Mouse (Mus musculus) forebrain, embryonic 14.5 days (tissue): ENCODE data around the gene Topbp1. TPM values are rescaled to one million over a fixed set of nuclear protein-coding genes. Genes with fewer than 3 reads are reported as not detected.

Source experiments
- ATAC-seq: fragments of 200-750 bp; cut with Nextera tagmentation; 2 replicates; pipeline ENCODE4 v1.8.0; 2017; ENCODE audit warnings: mild to moderate bottlenecking, moderate library complexity
- DNase-seq: peaks from one replicate; pipeline ENCODE4 v3.0.0-alpha.2; 2015; ENCODE audit warnings: low spot score
- H3K27ac ChIP-seq: fragments of 300-500 bp; sonication (generic); 2 replicates; pipeline ENCODE4 v1.5.1; 2014; ENCODE audit warnings: low read depth, mild to moderate bottlenecking, control low read depth, low read length, moderate library complexity
- H3K27me3 ChIP-seq: fragments of 300-500 bp; sonication (generic); replicated peaks from 2 replicates; pipeline ENCODE4 v1.6.1; 2014; ENCODE audit warnings: low read length, control low read depth, mixed read lengths; ENCODE audit not compliant: control insufficient read depth, insufficient read depth
- H3K36me3 ChIP-seq: fragments of 300-500 bp; sonication (generic); 2 replicates; pipeline ENCODE4 v1.6.1; 2014; ENCODE audit warnings: low read length, control low read depth; ENCODE audit not compliant: control insufficient read depth, insufficient read depth
- H3K4me1 ChIP-seq: fragments of 300-500 bp; sonication (generic); 2 replicates; pipeline ENCODE4 v1.6.1; 2014; ENCODE audit warnings: antibody characterized with exemption, low read length, control low read depth; ENCODE audit not compliant: control insufficient read depth, insufficient read depth
- H3K4me2 ChIP-seq: fragments of 300-500 bp; sonication (generic); 2 replicates; pipeline ENCODE4 v1.6.1; 2014; ENCODE audit warnings: mild to moderate bottlenecking, control low read depth, low read length
- H3K4me3 ChIP-seq: fragments of 300-500 bp; sonication (generic); 2 replicates; pipeline ENCODE4 v1.5.1; 2014; ENCODE audit warnings: low read depth, low read length, control low read depth
- H3K9ac ChIP-seq: fragments of 300-500 bp; sonication (generic); 2 replicates; pipeline ENCODE4 v1.6.1; 2014; ENCODE audit warnings: mild to moderate bottlenecking, low read length, control low read depth, moderate library complexity
- H3K9me3 ChIP-seq: fragments of 300-500 bp; sonication (generic); replicated peaks from 2 replicates; pipeline ENCODE4 v1.6.1; 2016; ENCODE audit warnings: low read length, control low read depth, mixed read lengths; ENCODE audit not compliant: control insufficient read depth
- WGBS: fragments of 180-500 bp; shearing (Covaris S2); extraction: QIAGEN DNeasy Blood & Tissue Kit; methylation state at CpG from one replicate; pipeline ENCODE4 v1.1.7; 2014; 5-methylcytosine and 5-hydroxymethylcytosine counted together
- polyA plus RNA-seq: library from polyadenylated mRNA; unstranded; fragments of >200 nt; fragmentation: Nextera tagmentation; extraction: Ambion mirVana; gene quantifications from 2 replicates; pipeline ENCODE4 v1.2.1, GENCODE M21; 2014

The Topbp1 gene
- polyA plus RNA-seq, 1 experiment from 2014 or later, result 31.4 TPM

DNA sequence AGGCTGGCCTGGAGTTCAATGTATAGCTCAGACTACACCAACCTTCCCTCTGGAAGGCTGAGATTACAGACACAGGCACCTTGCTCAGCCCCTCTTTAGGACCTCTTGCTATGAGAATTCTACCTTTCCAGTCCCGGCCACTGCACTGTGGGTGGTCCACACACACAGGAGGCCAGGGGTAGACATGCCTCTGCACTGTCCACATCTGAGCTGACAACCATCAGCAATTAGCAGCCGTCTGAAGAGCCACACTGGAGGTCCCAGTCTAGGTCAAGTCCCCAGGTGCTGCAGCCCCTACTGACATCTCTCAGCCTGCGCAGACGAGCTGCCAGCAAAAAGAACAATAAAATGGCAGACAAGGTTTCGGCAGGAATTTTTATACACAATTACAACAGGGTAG lies 81.6 kb downstream of the Topbp1 start:
- DNase-seq (no peak), ATAC-seq (no peak)
- no peaks in the 10 kb centered on the region for H3K9me3 ChIP-seq
- peaks cover 2% of the 10 kb centered on the region; the same call in 1 of the 2 replicates for H3K4me1 ChIP-seq
- no peaks in the 10 kb centered on the region for H3K36me3 ChIP-seq
- H3K4me2 ChIP-seq, result no peak overlapping the region
- no peak overlapping the region for H3K9ac ChIP-seq
- no peak overlapping the region for H3K27ac ChIP-seq
- H3K4me3 ChIP-seq, result no peak overlapping the region
- H3K27me3 ChIP-seq, result no peaks in the 10 kb centered on the region
- 49% methylated on average over 5 of the region's 5 CpGs for WGBS

DNA sequence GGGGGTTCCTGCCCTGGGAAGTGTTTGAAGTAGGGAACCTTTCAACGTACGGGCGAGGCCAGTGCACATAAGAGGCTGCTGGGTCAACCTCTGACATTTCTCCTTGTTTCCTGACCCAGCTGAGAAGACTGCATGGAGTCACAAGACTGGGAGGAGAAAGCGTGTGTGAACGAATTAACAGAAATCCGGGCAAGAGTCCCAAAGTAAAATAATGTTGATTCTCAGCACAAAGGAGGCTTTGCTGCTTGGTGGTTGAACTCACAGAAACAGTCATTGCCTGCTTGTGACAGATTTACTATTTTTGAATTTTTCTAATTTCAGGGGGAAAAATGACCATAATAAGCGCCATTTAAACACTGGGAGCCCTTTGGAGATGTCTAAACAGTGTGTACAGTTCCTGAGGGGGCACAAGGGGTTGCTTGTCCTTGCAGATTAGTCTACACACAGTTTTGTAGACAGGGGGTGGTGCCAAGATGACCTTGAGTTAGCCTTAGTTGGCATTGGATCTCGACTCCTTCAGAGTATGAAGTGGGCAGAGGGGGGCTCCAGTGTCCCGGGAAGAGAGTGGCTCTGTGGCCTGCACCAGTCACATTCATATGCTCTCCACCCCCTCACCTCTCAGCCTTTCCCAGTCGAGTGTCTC lies 82.1 kb downstream of the Topbp1 start:
- Histone ChIP-seq H3K27ac (no peak overlapping the region), H3K4me1 (peaks cover 2% of the 10 kb centered on the region; the same call in 1 of the 2 replicates), H3K9ac (no peak overlapping the region), H3K4me3 (no peak overlapping the region), H3K9me3 (no peaks in the 10 kb centered on the region), H3K4me2 (no peak overlapping the region), H3K36me3 (no peaks in the 10 kb centered on the region), H3K27me3 (no peaks in the 10 kb centered on the region)
- WGBS, result 69% methylated on average over 10 of the region's 10 CpGs
- DNase-seq (no peak), ATAC-seq (no peak)

GRCm38 (mm10) chr9:103389261-103389660 lies 84.2 kb downstream of the Topbp1 start:
- H3K9ac ChIP-seq, result no peak overlapping the region
- no peak overlapping the region for H3K27ac ChIP-seq
- DNase-seq (no peak), ATAC-seq (no peak)
- H3K9me3 ChIP-seq, result no peaks in the 10 kb centered on the region
- H3K4me3 ChIP-seq, result no peak overlapping the region
- WGBS, result 97% methylated on average over 6 of the region's 6 CpGs
- peaks cover 2% of the 10 kb centered on the region; the same call in 1 of the 2 replicates for H3K4me1 ChIP-seq
- no peaks in the 10 kb centered on the region for H3K36me3 ChIP-seq
- no peak overlapping the region for H3K4me2 ChIP-seq
- H3K27me3 ChIP-seq, result no peaks in the 10 kb centered on the region

DNA sequence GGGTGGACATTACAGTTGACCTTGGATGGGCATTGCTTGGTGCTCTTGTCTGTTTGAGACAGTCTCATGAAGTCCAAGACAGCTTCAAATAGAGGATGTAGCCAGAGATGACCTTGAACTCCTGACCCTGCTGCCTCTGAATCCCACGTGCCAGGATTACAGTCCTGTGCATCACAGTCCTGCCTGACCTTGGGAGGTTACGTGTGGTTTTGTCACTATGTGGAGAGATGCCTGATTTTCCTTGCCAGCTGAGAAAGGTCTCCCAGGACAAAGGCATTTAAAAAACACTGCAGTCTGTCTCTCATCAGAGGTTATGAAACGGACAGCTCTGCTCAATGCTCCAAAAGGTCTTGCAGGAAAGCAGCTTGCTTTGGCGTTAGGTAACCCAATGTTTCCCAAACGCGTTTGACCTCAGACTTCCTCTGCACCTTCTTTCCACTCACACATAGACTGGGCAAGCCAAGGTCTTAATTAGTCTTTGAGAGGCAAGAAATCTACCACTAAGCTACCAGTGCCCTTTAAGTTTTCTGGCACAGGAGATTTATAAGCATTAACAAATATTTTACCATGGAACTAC lies 86.9 kb downstream of the Topbp1 start:
- Histone ChIP-seq H3K27ac (no peak overlapping the region), H3K36me3 (no peaks in the 10 kb centered on the region), H3K27me3 (no peaks in the 10 kb centered on the region), H3K4me2 (no peak overlapping the region), H3K4me3 (no peak overlapping the region), H3K9ac (no peak overlapping the region), H3K9me3 (no peaks in the 10 kb centered on the region), H3K4me1 (peaks cover 2% of the 10 kb centered on the region; the same call in 1 of the 2 replicates)
- WGBS, result 79% methylated on average over 6 of the region's 6 CpGs
- no peak for ATAC-seq
- no peak for DNase-seq

DNA sequence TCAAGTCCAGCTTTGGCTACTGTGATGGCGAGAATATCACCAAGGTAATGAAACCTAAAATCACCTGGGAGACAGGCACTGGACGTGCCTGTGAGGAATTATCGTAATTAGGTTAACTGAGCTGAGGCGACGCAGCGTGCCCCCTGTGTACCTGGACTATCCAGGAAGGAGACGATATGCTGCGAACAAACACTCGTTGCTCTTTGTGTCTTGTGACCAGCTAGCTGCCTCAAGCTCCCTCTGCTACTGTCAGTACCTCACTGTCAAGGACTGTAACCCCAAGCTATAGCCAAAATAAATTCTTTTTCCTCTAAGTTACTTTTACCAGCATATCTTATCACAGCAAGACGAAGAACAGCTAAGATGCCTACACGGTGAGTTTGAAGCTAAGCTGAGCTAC lies 88.2 kb downstream of the Topbp1 start:
- H3K36me3 ChIP-seq, result no peaks in the 10 kb centered on the region
- no peak overlapping the region for H3K27ac ChIP-seq
- DNase-seq (no peak), ATAC-seq (no peak)
- H3K4me1 ChIP-seq, result peaks cover under 1% of the 10 kb centered on the region; the same call in 1 of the 2 replicates
- no peak overlapping the region for H3K4me3 ChIP-seq
- H3K9me3 ChIP-seq, result no peaks in the 10 kb centered on the region
- H3K4me2 ChIP-seq, result no peak overlapping the region
- no peaks in the 10 kb centered on the region for H3K27me3 ChIP-seq
- WGBS, result 92% methylated on average over 11 of the region's 11 CpGs
- H3K9ac ChIP-seq, result no peak overlapping the region

DNA sequence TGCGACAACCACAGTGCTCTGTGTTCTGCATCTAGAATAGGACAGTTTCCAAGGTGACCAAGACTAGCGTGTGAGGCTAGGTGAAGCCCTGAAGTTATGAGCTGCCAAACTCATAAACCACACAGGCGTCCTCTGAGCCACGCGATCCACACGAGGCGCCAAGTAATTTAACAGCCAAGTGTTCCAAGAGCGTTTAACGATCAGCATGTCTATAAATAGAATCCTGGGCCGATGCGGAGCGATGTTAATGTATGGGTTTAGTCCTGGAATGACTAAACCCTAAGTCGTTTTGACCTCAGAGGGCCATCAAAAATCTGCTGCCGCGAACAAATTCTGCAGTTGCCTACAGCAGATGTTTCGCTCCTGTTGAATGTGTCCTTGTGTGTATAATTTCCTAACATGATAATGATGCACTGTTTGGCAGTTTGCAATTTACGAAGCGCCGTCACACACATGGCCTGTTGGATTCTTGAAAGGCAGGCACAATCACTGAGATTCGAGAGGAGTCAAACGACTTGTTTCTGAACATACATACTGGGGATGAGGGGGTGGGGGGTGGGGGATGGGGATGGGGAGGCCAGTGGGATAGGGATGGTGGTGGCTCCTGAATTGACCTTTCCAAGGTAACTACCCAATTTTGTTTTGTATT lies 93.6 kb downstream of the Topbp1 start:
- DNase-seq (peak; percentile 73), ATAC-seq (no peak)
- 57% methylated on average over 21 of the region's 21 CpGs for WGBS
- peaks cover 4% of the 10 kb centered on the region; the same call in 1 of the 2 replicates for H3K4me1 ChIP-seq
- H3K36me3 ChIP-seq, result no peaks in the 10 kb centered on the region
- peak overlapping the region; percentile 39; the same call in 1 of the 2 replicates for H3K27ac ChIP-seq
- no peak overlapping the region for H3K4me3 ChIP-seq
- no peaks in the 10 kb centered on the region for H3K9me3 ChIP-seq
- no peaks in the 10 kb centered on the region for H3K27me3 ChIP-seq
- H3K9ac ChIP-seq, result no peak overlapping the region
- no peak overlapping the region for H3K4me2 ChIP-seq

Other genes starting within 250 kb of the Topbp1 start
- gene Rab6b, start 193.4 kb upstream of the Topbp1 start, polyA plus RNA-seq, result 32.5 and 40.5 TPM in 2 replicates
- 55.8 and 61.7 TPM in 2 replicates for gene Srprb, start 103.1 kb upstream of the Topbp1 start, polyA plus RNA-seq
- gene Gm20425, start 74.9 kb upstream of the Topbp1 start, polyA plus RNA-seq, result 0.63 and 2.7 TPM in 2 replicates
- 30.0 and 41.3 TPM in 2 replicates for gene Trf, start 74.8 kb upstream of the Topbp1 start, polyA plus RNA-seq
- gene 1300017J02Rik, start 133 bp upstream of the Topbp1 start, polyA plus RNA-seq, result 0.29 and 0.93 TPM in 2 replicates
- gene Cdv3, start 60.6 kb downstream of the Topbp1 start, polyA plus RNA-seq, result 74.2 and 76.3 TPM in 2 replicates
- 1.5 and 1.7 TPM in 2 replicates for gene Bfsp2, start 175.2 kb downstream of the Topbp1 start, polyA plus RNA-seq